Mouse (Mus musculus) brown adipose tissue, adult 24 weeks (tissue): Measurements from ENCODE around the gene Fkbp1b. TPM values are rescaled to one million over a fixed set of nuclear protein-coding genes. Genes with fewer than 3 reads are reported as not detected.
"Not testable (repeated sequence)": the region's sequence is repeated elsewhere in the genome, so short reads cannot be mapped to it uniquely, and the experiment has no call there.

ENCODE experiments used
- H3K27ac ChIP-seq: fragments of 200-500 bp; replicated peaks from 2 replicates; pipeline ENCODE4 v1.5.1; 2012; ENCODE audit warnings: low read depth, mild to moderate bottlenecking, low read length
- H3K4me1 ChIP-seq: fragments of 200-500 bp; 2 replicates; pipeline ENCODE4 v1.6.1; 2012; ENCODE audit warnings: low read length, mixed read lengths; ENCODE audit not compliant: control insufficient read depth, insufficient read depth, insufficient read length
- H3K4me3 ChIP-seq: fragments of 200-500 bp; 2 replicates; pipeline ENCODE4 v1.5.1; 2012; ENCODE audit warnings: low read depth, mild to moderate bottlenecking, low read length, moderate library complexity; ENCODE audit not compliant: insufficient read depth
- polyA plus RNA-seq: library from polyadenylated mRNA; stranded (reverse); fragments of >200 nt; gene quantifications from 2 replicates; pipeline ENCODE4 v1.2.4, GENCODE M21; 2012; ENCODE audit not compliant: missing spikeins, insufficient read depth, insufficient read length

Fkbp1b gene
- polyA plus RNA-seq, result 1.4 and 2.5 TPM in 2 replicates

- peak within 1 kb of the TSS; percentile 80 for H3K4me3 ChIP-seq
- peaks cover 3% of the 10 kb centered on the region; the same call in 1 of the 2 replicates for H3K4me1 ChIP-seq
- no peak within 1 kb of the TSS for H3K27ac ChIP-seq
Measured at GRCm38 (mm10) chr12:4841392-4841887, at the start of gene Fkbp1b. Fkbp1b (minus strand) TSS chr12:4841591.

GRCm38 (mm10) chr12:4889891-4890290 lies 48.5 kb upstream of the Fkbp1b start:
- Histone ChIP-seq H3K27ac (no peak overlapping the region), H3K4me3 (no peak overlapping the region), H3K4me1 (no peaks in the 10 kb centered on the region)

GRCm38 (mm10) chr12:4889251-4889650 lies 47.9 kb upstream of the Fkbp1b start:
- H3K4me3 ChIP-seq, result no peak overlapping the region
- no peak overlapping the region for H3K27ac ChIP-seq
- H3K4me1 ChIP-seq, result no peaks in the 10 kb centered on the region

GRCm38 (mm10) chr12:4888739-4889138 lies 47.3 kb upstream of the Fkbp1b start:
- Histone ChIP-seq H3K27ac (no peak overlapping the region), H3K4me1 (no peaks in the 10 kb centered on the region), H3K4me3 (no peak overlapping the region)

- not testable (repeated sequence) for H3K27ac ChIP-seq, H3K4me3 ChIP-seq, H3K4me1 ChIP-seq
Measured at GRCm38 (mm10) chr12:4886581-4886980, 45.2 kb upstream of the Fkbp1b start.

GRCm38 (mm10) chr12:4885062-4885461 lies 43.7 kb upstream of the Fkbp1b start:
- Histone ChIP-seq H3K4me3 (no peak overlapping the region), H3K27ac (no peak overlapping the region), H3K4me1 (no peaks in the 10 kb centered on the region)

GRCm38 (mm10) chr12:4882086-4882485 lies 40.7 kb upstream of the Fkbp1b start:
- Histone ChIP-seq H3K4me3 (no peak overlapping the region), H3K27ac (no peak overlapping the region), H3K4me1 (no peaks in the 10 kb centered on the region)

GRCm38 (mm10) chr12:4879048-4879447 lies 37.7 kb upstream of the Fkbp1b start:
- H3K4me3 ChIP-seq, result no peak overlapping the region
- no peak overlapping the region for H3K27ac ChIP-seq
- no peaks in the 10 kb centered on the region for H3K4me1 ChIP-seq

- H3K4me3 ChIP-seq, result no peak overlapping the region
- H3K4me1 ChIP-seq, result no peaks in the 10 kb centered on the region
- H3K27ac ChIP-seq, result no peak overlapping the region
Measured at GRCm38 (mm10) chr12:4878296-4878783, 36.9 kb upstream of the Fkbp1b start.

- no peak overlapping the region for H3K27ac ChIP-seq
- no peak overlapping the region for H3K4me3 ChIP-seq
- H3K4me1 ChIP-seq, result no peaks in the 10 kb centered on the region
Measured at GRCm38 (mm10) chr12:4875623-4876022, 34.2 kb upstream of the Fkbp1b start.

GRCm38 (mm10) chr12:4874161-4874927 lies 33.0 kb upstream of the Fkbp1b start, which contains the start of gene Mfsd2b:
Mfsd2b (minus strand) TSS chr12:4874359.
- peak within 1 kb of the TSS; percentile 32; the same call in 1 of the 2 replicates for H3K4me3 ChIP-seq
- no peaks in the 10 kb centered on the region for H3K4me1 ChIP-seq
- no peak within 1 kb of the TSS for H3K27ac ChIP-seq

GRCm38 (mm10) chr12:4873531-4873930 lies 32.1 kb upstream of the Fkbp1b start:
- no peaks in the 10 kb centered on the region for H3K4me1 ChIP-seq
- no peak overlapping the region for H3K27ac ChIP-seq
- no peak overlapping the region for H3K4me3 ChIP-seq

- no peaks in the 10 kb centered on the region for H3K4me1 ChIP-seq
- H3K4me3 ChIP-seq, result no peak overlapping the region
- no peak overlapping the region for H3K27ac ChIP-seq
Measured at GRCm38 (mm10) chr12:4872983-4873477, 31.6 kb upstream of the Fkbp1b start.

GRCm38 (mm10) chr12:4872273-4872672 lies 30.9 kb upstream of the Fkbp1b start:
- no peak overlapping the region for H3K4me3 ChIP-seq
- no peaks in the 10 kb centered on the region for H3K4me1 ChIP-seq
- H3K27ac ChIP-seq, result no peak overlapping the region

- Histone ChIP-seq H3K4me3 (no peak overlapping the region), H3K27ac (no peak overlapping the region), H3K4me1 (no peaks in the 10 kb centered on the region)
Measured at GRCm38 (mm10) chr12:4871260-4871659, 29.9 kb upstream of the Fkbp1b start.

- Histone ChIP-seq H3K4me3 (no peak overlapping the region), H3K4me1 (no peaks in the 10 kb centered on the region), H3K27ac (no peak overlapping the region)
Measured at GRCm38 (mm10) chr12:4868924-4869323, 27.5 kb upstream of the Fkbp1b start.
